Mouse (Mus musculus) gonadal fat pad, adult 2 months (tissue): ENCODE results near the gene Klkb1. TPM values are rescaled to one million over a fixed set of nuclear protein-coding genes. Genes with fewer than 3 reads are reported as not detected.
"Not testable (repeated sequence)": the region's sequence is repeated elsewhere in the genome, so short reads cannot be mapped to it uniquely, and the experiment has no call there.

Source experiments
- DNase-seq: peaks from one replicate; pipeline ENCODE4 v3.0.0-alpha.2; 2012; ENCODE audit warnings: low read depth
- polyA plus RNA-seq: library from polyadenylated mRNA; depleted of rRNA; stranded (reverse); fragments of >200 nt; gene quantifications from 2 replicates; pipeline ENCODE4 v1.2.3, GENCODE M21; 2012; rRNA removed

Gene Klkb1
- 0.45 and 0.46 TPM in 2 replicates for polyA plus RNA-seq

DNA sequence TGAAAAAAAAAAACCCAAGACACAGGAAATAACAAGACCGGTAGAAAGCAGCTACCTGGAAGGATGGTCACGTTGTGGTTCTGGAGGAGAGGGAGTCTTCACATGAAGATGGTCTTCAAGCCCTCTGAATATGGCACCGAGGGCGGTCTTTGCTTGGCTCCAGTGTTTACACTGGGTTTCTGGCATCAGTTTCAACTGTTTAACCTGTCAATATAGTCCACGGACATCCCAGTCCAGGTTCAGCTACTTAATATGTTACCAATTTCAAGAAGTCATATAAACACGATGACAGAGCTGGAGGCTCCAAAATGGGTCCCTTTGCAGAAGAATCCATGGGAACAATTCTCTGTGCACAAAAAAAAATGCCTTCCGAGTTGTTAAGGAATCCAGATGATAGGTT lies at the start of gene Klkb1:
TSS of gene Klkb1 (minus strand) at position 173 of the 400 bp plus-strand sequence.
- DNase-seq, result no peak

DNA sequence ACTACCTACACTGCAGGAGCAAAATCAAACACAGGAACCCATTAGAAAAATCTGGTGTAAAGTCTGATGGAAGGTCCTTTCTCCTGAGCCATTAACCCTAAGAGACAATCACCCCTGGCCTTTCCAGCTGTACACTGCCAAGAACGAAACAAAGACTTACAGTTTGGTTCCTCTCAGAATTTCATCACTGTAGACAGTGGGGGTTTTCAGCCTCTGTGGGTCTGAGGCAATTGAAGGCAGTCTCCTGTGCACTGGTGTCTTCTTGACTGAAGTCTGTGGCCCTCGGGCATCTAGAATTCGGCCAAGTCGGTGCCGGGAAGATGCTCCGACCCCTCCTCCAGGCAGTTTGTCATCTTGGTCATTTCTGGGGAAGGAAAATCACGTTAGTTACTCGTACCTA lies 49.6 kb upstream of the Klkb1 start:
- no peak for DNase-seq

DNA sequence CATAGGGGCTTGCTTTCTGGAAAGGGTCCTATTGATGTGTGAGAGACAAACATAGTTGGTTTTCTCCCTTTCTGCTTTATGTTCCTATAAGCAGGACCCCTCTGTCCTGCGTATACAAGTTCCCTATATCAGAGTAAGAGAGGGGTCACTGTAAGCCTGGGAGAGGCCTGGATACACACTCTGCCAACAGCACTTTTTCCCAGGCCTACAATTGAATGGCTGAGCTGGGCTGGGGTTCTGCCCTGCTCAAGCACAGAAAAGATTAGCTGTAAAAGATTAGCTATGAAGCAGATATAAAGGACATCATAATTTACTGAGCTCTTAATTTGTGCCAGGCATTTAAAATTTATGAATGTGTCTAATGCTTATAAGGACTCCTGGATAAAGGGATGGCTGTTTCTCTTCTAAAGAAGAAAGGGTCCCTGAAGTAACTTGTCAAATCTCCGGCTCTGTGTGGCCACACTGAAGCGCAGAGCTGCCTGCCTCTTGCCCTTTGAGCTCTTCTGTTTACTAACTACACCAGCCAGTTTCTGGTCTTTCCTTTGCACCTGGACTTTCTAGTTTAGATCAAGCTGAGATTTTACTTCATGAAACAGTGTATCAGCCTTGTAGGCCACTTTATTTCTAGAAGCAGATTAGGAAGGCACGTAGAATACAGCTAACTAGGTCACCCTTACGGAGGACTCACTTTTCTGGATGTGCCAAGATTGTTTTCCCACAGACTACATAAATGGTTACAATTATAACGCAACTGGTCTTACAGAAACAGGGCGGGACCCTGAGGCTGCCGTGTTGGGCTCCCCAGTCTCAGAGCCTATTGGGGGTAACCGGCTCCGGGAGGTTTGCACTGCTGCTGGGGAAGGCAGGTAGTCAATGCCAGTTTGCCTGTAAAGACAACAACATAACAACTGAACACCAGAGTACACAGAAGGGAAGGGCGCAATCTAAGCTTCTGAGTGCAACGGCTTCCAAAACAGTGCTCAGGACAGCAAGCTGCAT lies 47.3 kb upstream of the Klkb1 start:
- no peak for DNase-seq

DNA sequence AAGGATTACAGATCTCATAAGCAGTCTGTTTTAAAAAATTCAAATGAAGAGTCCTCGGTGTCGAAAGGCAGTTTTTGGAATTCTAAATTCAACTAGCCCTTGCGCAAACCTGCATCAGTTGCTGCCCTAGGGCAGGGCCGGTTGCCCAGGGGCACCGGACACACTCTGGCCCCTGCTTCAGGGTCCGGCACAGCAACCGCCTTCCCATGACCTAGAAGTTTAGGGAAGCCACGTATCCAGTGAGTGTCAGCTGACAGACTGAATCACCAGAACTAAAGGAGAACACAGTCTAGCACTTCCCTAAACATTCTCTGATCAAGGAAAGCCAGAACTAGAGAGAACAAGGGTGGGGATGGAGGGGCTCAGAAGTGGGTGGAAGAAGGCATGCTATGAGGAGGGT lies 38.8 kb upstream of the Klkb1 start:
- DNase-seq, result no peak

DNA sequence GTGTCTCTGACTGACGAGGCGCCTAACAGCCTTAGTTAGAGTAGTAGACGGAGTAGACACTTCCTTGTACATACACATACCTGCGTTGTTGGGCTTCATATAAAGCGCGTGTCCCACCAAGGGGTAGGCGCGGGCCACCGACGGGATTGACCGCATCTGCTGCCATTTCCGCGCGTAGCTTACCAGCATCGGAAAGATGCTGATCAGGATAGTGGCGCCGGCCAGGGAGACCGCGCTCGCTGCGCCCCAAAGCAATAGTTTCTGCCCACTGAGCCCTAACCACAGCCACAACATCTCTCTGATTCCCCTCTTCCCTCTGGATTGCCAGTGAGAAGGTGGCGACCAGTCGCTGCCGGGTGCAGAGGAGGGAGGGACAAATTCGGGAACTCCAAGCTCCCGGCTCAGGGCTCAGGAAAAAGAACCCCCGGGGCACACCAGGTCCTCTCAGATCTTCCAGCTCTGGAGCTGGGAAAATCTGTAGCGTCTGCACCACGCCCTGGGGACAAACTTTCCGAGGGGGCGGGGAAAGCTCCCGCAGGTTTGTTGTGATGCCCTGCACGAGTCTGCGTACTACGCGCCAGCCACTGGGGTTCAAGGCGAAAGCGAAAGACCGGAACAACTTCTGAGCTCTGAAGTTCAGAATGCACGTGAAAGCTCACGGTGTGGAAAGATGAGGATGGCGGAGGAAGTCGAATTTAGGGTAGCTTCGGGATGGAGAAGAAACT lies 38.2 kb upstream of the Klkb1 start, which contains the start of gene Cyp4v3:
TSS of gene Cyp4v3 (minus strand) at position 532 of the 725 bp plus-strand sequence.
- no peak for DNase-seq

DNA sequence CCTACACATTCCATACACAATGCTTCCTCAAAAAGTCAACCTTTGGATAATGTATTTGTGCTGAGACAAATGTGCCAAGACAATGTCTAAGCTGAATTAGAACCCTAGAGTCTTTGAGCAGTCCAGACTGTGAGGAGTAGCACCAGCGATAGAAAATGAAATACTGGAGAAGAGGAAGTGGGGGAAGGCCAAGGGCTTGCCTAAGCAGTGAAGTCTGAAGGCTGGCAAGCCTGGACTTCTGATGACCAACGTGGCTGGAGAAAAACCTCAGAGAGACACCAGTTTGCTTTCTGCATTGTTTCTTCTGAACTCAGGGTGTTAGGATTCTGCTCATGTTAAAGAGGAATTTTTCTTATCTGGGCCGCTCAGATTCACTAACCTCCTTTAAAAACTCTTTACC lies 36.2 kb upstream of the Klkb1 start:
- DNase-seq, result no peak

DNA sequence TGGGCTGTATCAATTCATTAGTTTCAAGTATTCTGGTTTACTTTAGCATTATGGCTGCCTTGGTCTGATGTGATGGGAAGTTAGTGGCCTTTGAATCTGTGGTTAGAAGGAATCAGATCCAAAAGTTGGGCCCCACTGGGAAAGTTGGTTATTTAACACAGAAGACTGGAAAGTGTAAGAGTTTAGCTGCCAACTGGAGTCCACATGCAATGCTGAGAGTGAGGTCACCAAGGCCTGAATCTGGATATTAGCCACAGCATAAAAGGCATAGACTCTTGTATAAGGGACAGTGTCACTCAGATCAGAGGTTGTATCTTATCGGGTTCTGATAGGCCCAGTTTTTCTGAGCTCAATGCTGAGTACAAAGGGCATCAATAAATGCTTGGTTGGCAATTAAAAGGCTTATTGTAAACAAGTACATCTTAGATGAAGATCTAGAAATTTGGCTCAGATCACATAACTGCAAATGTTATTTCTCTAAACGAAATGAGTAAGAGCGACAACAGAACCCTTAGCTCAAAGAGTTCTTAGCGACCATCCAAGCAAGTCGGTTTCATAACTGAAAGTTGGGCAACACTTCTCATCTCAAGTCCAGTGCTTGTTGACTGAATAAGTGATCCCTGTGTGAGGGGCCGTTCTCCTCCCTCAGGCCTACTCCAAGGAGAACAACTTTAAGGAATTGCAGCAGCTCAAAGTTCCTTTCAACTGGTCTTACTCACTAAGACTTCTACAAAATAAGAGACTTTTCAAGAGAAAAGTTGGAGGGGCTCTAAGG lies 34.7 kb upstream of the Klkb1 start:
- DNase-seq, result no peak

DNA sequence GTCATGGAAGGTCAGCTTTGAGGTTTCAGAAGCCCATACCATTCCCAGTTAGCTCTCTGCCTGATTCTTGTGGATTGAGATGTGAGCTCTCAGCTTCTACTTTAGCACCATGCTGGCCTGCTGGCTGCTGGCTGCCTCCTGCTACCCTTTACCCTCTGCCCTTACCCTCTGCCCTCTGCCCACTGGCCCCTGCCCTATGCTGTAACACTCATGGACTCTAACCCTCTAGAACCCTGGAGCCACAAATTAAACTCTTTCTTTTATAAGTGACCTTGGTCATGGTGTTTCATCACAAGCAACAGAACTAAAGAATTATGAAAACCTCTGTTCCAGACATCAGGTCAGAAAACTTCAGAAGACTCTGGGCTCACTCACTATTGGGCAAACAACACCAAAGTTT lies 32.4 kb upstream of the Klkb1 start:
- not testable (repeated sequence) for DNase-seq

DNA sequence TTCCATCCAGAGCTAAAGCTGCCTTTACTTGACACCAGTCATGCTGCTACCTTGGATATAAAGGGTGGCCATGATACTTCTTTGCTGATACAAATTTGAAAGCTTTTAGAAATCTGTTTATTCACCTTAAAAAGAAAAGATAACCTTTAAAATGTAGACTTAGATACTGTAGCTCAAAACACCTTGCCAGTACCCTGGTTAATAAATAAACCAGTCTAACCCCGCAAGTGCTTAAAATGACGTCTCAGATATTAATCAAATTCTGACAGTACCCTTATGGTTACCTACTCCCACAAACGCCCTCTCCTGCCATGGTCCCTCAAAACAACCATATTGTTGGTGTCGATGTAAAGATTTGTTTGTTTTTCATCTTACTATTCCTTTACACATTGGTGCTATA lies 29.5 kb upstream of the Klkb1 start:
- no peak for DNase-seq

DNA sequence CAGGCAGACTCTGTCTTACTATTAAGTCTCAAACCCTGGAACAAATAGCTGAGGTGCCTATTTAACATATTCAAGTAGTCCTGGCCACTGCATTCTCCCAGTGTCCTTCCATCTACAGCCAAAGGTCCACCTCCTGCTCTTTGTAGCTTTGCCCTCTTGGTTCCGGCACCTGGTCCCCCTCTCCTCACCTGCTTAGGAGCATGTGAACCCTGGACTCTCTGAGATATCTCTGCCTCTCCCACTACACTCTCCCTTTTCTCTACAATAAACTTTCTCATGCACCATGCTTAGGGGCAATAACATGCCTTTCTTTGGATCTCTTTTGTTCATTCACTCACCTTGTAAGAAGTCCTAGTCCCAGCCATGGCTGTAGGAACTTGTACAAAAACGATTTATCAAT lies 26.7 kb upstream of the Klkb1 start:
- DNase-seq, result no peak

DNA sequence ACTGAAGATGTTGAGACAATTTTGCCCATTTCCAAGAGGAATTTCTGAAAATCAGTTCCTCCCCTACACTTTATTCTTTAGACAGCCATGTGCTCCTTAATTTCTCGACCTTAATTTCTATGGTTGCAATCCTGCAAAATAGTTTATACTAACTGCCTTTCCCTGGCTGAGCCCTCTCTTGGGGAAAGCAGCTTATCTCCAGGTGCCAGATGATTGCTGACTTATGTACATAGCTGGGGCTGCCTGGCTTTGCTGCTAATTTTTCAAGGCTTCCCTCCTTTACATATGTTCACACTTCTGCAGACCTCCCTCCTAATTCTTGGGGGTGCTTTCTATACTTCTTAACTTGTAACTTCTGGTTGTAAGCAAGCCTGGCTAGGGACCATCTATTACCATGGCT lies 26.3 kb upstream of the Klkb1 start:
- DNase-seq, result no peak

DNA sequence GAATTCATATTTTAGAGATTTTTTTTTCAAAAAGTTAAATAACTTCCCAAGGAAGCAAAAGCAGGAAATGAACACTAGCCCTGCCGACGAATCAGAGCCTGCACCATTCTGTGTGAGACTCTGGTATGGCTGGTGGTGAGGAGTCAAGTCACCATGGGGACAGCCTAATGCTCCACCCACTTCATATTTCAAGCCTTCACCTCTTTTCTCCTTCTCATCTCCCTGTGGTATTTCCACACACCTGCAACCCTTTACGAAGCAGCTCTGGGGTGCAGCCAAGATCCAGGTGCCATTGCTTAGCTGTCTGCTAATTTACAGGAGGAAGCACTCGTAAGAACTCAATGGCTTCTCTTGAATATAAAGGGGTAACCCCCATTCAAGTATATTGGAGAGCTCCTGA lies 16.3 kb upstream of the Klkb1 start:
- DNase-seq, result no peak

DNA sequence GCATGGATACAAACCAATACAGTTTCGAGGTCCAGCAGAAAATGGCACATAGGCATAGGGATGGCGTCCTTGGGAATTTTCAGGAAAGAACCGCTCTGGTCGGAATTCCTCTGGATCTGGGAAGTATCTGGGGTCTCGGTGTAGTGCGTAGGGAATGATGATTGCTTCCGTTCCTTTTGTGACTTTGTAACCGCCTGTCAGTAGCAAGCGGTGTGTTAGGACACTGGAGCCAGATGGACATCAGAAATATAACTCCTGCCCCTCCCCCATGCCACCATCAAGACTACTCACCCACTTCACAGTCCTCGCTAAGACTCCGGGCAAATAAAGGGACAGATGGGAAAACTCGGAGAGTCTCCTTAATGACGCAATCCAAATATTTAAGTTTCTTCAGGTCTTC lies 13.7 kb upstream of the Klkb1 start, which contains the start of gene Gm45753:
TSS of gene Gm45753 (minus strand) at position 101 of the 400 bp plus-strand sequence.
- no peak for DNase-seq

DNA sequence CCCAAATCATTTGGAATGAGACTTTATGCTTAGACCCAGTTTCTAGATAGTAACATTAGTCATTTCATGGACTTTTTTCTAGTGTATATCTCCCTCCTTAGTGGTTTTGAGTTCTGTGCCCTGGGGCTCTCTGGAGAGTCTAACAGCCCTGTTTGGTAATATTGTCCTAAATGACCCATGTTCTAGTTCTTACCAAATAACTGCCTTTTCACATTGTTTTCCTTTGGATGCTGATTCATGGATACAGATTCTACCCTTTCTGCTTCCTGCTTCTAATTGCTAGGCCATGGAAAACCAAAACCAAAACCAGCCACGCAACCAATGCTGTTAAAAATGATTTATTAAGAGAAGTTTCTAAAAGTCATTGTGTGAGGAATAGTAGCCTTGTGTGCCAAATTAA lies 10.8 kb upstream of the Klkb1 start:
- DNase-seq, result no peak

DNA sequence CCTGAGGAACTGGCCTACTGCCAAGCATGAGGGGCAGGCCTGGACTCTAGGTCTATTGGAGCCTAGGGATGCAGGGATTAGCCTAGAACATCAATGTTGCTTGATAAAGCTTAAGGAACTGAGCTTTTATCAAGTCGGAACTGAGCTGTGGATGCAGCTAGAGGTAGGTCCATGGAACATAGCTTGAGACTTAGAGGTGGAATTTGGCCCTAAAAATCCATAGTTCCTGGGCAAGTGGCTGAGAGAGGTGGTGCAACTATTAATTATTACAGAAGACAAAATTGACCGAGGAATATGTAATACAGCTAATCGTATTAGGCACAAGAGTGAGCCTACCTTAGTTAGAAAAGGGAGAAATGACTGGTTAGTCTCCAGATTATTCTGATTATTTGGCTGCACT lies 9.7 kb upstream of the Klkb1 start:
- no peak for DNase-seq

DNA sequence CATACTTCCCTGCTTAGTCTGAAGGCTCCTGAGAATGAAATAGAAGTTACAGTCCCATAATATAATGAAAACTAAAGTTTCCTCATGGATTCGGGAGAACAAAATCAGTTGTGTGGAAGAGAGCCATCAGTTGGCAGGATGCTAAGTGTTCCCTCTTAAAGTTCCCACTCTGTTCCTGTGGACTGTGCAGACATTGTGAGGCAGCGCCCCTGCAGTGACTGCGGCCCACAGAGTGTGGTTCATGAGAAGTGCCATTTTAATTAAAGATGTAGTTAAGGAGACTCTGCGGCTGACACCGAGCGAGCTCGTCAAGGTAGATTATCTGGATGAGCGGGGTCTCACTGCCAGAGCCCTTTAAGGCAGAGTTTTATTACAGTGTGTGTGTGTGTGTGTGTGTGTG lies 7.7 kb upstream of the Klkb1 start:
- DNase-seq, result no peak

DNA sequence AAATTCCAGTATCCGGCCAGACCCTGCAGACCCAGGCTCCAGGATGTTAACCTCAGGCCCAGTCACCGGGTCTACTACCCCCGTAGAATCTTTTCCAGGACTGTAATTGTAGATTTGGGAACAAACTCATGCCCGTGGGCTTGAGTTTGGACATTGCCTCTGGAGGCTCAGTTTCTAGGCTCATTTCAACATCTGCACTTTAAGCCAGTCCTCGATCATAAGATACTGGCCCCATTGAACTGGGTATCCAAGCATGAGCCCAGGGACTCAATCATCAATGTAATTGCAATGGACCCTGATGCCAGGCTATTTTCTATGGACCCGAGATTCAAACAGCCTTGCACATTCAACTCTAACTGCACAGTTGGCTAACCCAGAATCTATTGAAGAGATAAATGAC lies 617 bp upstream of the Klkb1 start:
- no peak for DNase-seq

DNA sequence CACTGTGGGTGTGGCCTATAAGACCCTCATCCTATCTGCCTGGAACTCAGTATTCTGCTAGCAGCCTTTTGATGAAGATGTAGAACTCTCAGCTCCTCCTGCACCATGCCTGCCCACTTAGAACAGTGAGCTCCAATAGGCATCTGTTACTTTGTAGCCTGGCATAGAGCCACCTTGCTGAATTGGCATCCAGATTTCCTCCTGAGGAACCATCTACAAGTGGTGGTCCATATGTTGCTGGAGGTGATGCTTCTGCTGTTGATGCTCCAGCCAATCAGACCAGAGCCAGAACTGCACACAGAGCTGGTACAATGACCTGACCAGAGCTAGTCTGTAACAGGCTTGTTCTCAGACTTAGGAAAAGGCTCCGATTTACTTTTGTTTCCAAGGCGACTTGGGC lies 2.9 kb downstream of the Klkb1 start:
- no peak for DNase-seq

DNA sequence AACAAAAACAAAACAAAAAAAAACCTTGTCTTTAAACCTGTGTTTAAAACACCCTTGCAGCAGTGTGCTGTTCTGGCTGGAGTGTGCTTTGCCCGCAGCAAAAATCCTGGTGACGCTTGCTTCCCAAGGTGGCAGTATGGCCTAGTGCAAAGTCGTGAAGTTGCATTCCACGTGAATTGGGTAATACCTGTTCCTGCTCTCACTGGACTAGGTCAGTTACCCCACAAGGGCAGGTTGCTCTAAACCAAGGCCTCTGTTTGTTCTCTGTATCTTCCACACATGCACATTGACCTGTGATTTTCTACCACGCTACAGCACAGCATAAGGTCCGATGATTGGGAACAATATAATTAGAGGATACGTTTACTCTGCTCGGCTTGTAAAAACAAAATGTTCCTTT lies 13.0 kb downstream of the Klkb1 start:
- DNase-seq, result no peak

DNA sequence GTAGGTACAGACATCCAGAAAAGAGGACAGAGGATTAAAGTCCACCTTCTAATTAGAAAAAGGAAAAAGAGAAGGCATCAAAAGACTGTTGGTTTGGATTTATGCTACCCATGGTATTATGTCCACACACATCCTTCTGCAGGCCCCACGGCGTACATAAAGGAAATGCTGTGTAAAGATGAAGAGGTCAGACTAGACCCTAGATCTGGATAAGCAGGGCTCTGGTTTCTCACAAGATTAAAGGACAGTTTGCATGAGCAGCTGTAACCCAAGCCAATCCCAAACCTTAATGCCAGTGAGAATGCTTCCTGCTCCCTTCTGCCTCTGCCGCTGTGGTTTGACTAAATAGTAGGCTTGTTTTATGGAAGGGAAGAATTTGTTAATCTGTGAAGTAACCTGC lies 17.2 kb downstream of the Klkb1 start:
- no peak for DNase-seq

DNA sequence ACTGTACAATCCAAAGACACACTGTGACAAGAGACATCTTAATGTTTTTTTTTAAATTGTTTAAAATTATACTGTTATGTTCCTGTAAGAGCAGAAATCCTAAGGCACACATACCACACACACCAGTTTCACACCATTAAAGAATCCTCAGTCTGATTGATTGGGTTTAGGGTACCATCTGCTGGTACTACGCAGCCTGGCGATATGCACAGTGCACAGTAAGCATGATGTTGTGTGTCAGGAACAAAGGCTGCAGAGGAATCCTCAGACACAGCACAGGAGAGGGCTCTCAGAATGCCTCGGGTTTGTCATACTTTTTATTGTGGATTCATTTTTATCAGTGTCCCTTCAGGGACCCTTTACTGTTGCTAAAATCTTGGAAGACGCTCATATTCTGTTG lies 20.3 kb downstream of the Klkb1 start:
- no peak for DNase-seq

DNA sequence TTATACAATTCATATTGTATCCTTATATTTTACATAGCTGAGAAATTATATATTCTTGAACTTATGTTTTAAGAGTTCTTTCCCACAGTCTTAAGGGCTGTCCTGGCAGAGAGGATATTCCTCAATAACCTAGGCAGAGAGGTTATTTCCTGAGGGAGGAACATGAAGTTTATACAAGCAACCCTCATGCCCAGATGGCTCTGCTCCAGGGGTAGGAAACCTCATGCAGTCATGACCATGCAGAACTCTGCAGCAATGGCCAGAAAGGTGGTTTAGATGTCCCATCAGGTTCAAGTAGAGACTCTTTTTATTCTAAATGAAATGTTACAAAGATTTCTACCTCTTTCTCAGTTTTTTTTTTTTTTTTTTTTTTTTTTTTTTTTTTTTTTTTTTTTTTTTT lies 25.6 kb downstream of the Klkb1 start:
- DNase-seq, result no peak
